Mouse (Mus musculus) adrenal gland, adult (tissue): ENCODE measurements around the gene Ica1.

Experiments used
- DNase-seq, 2 experiments: peaks; one replicate each; pipeline ENCODE4 v3.0.0; 2022 to 2023; ENCODE audit warnings: low spot score in 1 of 2; ENCODE audit not compliant: inconsistent age in 2 of 2

Gene Ica1

DNA sequence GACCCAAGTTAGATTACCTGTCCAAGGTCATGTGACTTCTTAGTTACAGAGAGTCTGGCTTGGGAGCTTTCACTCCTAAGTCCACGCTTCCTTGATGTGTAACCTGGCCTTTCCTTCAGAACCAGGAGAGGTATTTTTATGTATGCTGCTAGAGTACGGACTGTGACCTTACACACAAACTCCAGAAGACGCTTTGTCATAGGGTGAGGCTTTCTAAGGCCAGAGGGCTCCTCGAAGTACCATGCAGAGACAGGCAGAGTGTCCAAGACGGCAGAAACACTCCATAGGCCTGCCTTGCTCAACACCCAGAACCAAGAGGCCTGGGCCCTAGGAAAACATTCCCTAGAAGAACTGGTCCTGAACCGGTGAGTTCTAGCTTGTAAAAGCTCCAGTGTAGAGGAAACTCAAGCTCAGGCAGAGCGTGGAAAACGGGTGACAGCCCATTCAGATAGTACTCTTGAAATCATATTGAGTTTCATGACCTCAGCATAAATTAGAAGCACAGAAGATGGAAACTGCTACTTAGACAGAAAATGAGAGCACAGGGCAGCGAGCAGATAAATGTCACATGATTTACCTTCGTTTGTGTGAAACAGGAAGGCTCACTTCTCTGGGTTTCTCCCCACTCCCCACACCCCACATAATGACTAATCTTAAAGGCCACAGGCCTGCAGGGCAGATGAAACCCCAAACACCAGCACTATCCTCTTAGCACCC lies 129.9 kb downstream of the Ica1 start:
- no peak for DNase-seq

DNA sequence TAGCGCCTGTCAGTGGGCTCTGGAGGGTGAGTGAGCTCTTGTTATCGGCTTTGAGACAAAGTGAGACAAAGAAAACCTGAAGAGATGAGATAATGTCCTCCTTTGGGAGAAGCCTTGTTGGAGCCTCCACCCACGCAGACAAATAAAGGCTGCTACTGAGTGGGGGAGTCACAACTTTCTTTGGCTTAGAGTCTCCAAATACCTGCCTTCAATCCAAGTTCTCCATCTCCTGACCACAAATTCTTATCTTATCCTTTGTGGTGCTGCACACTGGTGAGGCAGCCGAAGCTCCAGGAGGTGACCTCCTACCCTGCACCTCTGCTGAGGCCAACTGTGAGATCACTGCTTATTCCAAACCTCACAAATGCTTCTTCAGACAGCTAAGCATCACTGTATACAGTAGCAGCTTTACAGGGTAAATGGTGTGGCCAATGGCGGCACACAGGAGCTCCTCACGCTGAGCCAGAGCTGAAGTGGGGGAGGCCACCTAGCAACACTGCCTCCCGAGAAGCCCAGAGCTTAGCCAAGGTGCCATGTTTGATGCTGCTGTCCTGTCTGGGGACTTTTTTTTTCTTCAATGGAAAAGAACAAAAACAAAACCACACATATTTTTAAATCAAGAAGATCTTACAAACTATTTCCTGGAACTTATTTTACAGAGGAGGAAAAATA lies 130.6 kb downstream of the Ica1 start:
- DNase-seq, result no peak

DNA sequence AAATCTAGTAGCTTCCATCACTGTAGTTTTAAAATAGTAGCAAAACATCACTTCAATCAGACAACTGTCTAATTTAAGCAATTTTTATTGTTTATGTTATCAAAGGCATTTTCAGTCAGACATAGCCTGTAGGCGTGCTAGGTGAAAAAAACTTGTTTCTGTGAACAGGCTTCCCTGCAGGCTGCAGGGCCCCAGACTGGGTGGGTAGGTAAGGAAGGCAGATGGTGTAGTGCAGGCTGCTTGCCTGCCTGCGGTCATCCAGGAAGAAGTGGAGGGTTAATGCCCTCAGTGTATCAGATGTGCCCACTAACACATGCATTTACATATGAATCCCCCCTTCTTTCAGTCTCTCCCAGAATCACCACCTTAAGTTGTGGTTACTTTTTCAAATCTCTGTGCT lies 132.6 kb downstream of the Ica1 start:
- DNase-seq, result no peak

GRCm38 (mm10) chr6:8644703-8645102 lies 133.6 kb downstream of the Ica1 start:
- no peak for DNase-seq

DNA sequence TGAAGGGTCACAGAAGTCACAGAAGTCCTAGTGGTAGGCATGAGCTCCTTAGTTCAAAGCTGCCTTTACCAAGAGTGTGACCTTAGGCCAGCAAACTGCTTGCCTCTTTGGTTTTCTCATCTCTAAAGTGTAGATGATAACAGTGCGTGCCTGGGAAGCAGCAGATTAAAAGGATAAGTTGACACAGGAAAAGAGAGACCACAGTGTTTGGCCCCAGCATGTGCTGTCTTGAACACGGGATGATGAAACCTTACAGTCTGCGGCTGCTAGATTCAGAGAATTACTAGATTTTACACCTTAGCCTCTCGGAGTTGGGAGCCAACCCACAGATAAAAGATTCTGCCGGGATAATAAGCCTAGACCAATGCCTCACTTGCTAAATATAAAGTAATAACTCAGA lies 137.4 kb downstream of the Ica1 start:
- DNase-seq, result no peak

DNA sequence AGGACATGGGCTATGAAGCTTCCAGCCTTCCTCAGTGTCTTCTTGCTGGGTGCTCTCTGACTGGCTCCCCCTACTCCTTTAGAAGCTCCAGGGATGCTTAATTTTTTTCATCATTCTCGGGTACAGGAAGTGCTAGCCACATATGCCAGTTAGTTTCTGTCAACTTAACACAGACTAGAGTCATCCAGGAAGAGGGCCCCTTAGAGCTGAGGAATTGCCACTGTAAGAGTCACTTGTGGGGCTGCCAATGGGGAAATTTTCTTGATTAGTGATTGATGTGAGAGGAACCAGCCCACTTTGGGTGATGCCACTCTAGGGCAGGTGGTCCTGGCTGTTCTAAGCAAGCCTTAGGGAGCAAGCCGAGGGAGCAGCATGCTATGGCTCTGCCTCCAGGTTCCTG lies 138.8 kb downstream of the Ica1 start:
- DNase-seq, result no peak

GRCm38 (mm10) chr6:8638899-8639298 lies 139.4 kb downstream of the Ica1 start:
- no peak for DNase-seq

DNA sequence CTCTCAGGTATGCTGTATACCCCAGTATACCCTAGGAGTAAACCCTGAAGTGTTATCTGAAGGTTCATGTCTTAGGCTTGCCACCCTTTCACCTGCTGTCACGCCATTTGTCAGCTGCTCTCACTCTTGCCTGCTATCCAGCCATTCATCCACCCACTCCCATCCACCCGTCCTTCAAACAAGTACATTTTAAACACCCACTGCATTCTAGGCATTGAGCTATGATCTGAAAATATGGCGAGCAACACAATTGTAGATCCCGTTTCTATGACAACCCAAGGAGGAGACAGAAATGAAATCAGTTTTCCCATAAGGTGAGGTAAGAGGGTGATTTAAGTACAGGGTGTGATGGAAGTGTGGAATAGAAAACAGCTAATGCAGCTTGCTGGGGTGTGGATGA lies 140.2 kb downstream of the Ica1 start:
- no peak for DNase-seq

DNA sequence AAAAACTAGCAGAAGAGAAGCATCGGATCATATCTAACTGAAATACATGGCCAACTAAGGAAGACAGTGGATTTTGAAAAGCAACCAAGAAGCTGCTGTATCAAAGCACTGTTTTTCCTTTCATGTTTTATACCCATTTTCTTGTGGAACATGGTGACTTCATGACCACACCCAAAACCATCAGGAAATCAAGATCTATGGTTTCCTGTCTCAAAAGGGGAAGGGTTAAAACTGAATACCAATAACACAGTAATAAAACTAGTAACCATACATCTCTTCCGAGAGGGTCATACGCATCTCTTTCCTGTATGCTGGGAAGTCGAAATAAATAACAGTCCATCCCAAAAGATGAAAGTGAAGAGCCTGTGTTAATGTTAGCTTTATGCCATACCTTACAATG lies 145.6 kb downstream of the Ica1 start:
- DNase-seq, result no peak

- DNase-seq, result no peak
Observed at GRCm38 (mm10) chr6:8631986-8632632, 146.2 kb downstream of the Ica1 start.

- DNase-seq, result no peak
Observed at GRCm38 (mm10) chr6:8631362-8631761, 146.9 kb downstream of the Ica1 start.

DNA sequence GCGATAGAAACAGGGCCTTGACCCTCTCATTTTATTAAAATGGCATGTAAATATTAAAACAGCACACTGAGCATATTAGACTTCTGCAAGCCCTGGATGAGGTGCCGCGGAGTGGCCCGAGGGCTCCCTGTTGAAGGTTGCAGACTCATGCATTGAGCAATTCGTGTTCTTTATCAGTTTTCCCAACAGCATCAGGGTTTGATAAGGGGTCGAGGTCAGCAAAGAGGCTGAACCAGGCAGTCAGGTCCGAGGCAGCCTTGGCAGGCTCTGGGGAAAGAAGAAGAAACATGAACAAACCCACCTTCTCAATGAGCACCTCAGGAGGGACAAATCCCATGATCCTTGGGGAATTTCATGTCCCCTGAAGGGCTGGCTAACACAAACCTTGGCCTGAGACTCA lies 147.8 kb downstream of the Ica1 start:
- DNase-seq, result peak; percentile 13 to 75

DNA sequence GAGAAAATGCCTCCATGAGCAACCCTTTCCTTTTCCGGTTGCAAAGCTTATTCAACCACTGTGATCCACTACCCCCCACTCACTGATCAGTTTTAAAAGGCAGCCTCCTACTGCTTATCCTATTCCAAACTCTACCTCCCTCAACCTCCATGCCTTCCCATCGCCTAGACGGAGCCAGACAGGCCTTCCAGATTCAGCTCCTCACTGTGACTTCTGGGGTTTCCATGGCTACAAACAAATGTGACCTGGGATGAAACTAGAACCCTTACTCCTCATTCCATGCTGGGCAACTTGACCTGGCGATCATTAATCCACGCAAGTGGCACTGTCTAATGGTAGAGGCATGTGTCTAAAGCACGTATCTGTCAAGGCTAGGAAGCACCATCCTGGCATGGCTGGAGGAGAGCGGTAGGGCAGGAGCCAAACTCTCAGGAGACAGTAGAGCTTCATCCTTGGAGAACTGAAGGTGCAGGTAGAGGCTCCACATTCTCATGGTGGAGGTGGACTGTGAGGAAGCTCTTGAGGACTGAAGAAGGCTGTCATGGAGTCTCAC lies 149.5 kb downstream of the Ica1 start:
- DNase-seq, result no peak

DNA sequence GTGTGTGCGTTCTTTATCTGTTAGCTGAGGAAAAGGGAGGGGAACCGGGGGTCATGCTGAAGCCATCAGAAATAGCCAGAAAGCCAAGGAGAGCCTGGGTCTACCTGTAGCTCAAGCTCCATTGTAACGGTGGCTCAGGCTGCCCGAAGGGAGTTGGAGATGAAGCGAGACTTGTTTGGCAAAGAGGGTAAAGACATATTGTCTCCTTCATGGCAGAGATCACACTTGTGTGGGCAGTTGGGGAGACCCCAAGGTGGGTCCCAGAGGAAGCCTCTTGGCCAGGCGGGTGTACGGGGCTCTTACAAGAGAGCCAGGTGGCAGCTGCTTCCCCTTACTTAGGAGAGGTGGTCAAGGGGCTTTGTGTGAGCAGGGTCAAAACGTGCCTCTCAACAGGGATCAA lies 150.1 kb downstream of the Ica1 start:
- DNase-seq, result no peak

DNA sequence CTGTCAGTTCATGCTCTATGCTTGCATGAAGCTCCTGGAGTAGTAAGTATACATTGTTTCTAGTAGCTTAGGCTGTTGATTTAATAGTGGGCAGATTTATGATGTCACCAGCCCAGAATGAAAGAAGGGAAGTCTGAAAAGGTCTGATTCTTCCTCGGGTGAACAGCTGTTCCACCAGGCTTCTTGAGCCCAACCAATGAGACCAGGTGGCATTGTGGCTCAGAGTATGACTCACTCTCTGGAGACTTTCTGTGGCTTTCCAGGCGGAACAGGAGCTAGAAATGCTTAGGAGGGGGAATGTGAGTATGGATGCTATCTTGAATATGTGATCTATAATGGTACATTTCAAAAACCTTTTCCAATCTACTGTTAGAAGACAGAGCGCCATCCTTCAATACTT lies 155.2 kb downstream of the Ica1 start:
- no peak for DNase-seq

- DNase-seq, result no peak
Observed at GRCm38 (mm10) chr6:8619582-8620350, 158.5 kb downstream of the Ica1 start.

- no peak for DNase-seq
Observed at GRCm38 (mm10) chr6:8617369-8617768, 160.9 kb downstream of the Ica1 start.

GRCm38 (mm10) chr6:8591665-8592064 lies 186.6 kb downstream of the Ica1 start:
- DNase-seq, result no peak

- no peak for DNase-seq
Observed at GRCm38 (mm10) chr6:8583892-8584291, 194.4 kb downstream of the Ica1 start.

DNA sequence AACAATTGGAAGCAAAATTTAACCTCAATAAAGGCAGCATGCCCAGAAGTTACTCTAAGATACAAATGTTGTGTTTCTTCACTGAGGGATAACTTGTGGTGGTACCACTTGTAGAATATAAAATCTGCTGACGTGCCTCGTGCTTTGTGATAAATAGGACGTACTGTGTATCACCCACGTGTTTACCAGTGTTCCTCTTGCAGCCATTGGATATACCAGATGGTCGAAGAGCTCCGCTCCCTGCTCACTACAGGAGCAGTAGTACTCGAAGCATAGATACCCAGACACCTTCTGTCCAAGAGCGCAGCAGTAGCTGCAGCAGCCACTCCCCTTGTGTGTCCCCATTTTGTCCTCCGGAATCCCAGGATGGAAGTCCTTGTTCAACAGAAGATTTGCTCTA lies 195.9 kb downstream of the Ica1 start:
- no peak for DNase-seq
